Mouse (Mus musculus): ENCODE results near the gene Tbc1d8b.
"Not testable (repeated sequence)": the region's sequence is repeated elsewhere in the genome, so short reads cannot be mapped to it uniquely, and the experiment has no call there.

Tbc1d8b gene

DNA sequence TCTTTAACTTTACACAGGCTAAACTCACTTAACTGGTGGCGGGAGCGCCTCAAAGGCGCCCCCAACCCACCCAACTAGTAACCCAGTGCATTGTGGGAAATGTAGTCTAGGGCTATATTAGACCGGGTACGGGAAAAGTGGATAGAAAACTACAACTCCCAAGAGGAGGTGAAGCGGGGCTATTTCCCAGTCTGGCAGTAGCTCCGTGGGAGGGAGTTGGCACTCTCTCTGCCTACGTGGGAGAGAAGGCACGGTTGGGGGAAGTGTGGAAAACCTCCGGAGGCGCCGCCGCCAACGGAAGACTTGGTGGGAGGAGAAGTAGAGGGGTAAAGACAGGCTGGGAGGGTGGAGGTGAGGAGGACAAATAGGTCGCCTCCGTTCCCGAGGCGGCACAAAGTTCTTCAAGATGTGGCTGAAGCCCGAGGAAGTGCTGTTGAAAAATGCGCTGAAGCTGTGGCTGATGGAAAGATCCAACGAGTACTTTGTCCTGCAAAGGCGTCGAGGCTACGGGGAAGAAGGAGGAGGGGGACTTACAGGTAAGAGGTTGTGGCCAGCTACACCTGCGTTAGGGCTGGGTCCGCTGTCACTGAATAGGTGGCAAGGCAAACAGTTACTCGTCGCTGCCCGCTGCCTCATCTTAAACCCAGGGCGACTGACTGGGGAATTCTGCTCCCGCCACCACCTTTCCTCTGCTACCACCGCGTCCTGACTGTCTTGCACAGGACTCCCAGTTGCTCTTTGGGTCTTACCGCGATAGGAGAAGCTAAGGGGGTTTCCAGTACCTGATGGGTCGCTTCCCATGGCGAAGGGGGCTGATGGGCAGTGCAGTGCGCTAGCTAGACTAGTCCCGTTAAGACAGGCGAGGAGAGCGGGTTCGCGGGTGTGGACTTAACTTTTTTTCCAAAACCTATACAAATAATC is at the start of gene Tbc1d8b:
Tbc1d8b (plus strand) TSS at position 222 of the 921 bp plus-strand sequence.
- DNase-seq (ENCODE audit: low spot score in 2 of 2): peak; percentile 53 to 59

DNA sequence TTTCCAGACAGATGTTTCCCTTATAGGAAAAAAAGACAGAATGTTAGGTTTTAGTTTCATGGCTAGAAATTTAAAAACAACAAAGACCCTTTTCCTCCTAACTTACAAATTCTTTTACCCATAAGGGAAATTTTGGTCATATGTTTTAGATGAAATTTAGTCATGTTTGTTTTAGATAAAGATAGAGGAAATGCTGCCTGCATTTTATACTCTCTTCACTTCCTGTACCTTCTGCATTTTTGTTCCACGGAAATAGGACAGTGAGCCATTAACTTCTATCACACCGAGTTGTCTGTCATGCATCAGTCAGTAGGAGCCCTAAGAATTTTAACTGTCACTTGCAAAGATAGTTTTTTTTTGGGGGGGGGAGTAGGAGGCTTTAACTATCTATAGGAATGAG is 45.1 kb upstream of the Tbc1d8b start:
- no peak for DNase-seq (ENCODE audit: low spot score in 2 of 2)

DNA sequence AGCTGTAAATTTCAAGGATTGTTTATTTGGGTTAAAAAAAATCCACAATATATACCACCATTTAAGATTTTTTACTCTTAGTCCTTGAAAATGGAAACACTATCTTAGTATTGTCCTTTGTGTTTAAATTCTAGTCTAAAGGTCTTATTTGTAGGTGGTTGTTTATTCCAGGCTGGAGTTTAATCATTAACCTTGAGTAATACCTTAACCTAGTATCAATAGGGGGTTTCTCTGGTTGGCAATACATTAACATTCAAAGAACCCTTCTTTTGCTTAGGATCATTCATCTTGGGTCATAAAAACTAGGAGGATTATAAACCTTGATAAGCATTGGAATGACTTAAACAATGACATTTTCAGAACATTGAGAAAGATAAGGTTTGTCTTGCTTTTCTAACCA is 44.4 kb upstream of the Tbc1d8b start:
- DNase-seq (ENCODE audit: low spot score in 2 of 2): no peak

DNA sequence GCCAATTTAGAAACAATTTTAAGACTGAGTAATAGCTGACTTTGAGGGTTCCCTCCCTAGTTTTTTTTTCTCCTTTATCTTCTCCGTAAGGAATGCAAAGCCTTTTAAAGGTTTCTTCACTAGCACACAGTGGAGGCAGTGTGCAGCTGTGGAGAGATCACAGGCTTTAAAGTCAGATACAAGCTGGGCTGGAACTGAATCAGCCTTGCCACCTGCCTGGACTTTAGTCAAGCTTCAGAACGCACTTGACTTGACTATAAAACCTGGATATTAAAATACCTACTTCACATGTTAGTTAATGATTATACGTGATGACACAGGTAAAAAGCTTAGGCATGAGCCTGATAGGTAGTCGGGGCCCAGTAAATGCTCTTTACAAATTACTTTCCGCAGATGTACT is 32.6 kb upstream of the Tbc1d8b start:
- no peak for DNase-seq (ENCODE audit: low spot score in 2 of 2)

DNA sequence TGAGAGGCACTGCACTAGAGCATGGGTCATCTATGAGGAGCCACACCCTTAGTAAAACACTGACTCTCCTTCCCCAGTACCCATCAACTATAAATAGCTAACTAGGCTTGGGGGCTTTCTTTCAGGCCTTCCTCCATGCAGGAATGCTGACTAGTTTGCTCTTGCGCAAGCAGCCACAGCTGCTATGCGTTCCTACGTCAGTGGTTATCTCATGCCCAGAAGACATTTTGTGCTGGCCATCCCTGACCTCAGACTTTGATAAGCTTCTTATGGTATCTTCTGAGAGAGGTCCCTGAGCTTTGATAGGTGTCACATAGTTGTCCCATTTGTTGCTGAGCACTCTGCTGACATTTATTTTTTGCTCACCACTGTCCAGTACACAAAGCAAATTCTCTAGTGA is 31.5 kb upstream of the Tbc1d8b start:
- DNase-seq (ENCODE audit: low spot score in 2 of 2): no peak

DNA sequence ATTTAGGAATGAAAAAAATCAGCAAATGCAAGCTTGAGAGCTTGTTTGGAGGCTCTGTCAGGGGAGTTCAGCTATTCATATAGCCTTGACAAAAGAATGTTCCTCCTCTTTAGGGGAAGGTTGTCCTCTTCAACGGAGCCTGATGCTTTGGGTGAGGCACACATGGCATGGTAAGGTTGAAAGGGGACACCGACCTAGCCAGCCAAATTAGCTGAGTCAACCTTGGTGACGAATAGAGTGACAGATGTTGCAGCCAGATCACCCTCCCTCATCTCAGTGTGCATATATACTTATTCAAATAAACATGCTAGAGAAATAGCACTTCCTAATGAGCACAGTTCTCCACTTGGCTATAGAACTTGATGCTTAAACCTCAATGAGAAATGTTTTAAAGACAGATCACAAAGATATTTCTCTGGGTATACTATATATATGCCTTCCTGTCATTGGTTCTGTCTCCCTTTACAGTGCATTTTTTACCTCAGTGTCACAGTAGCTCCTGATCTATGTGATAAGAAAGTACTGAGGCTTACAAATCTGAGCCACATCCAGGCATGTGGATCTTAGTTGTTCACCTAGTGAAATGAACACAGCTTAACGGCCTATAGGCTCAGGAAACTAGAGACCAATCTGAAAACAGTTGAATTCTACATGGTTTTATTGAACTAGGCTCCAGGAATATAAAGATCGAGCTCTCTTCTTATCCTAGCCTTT is 30.3 kb upstream of the Tbc1d8b start:
- DNase-seq (ENCODE audit: low spot score in 2 of 2): no peak

DNA sequence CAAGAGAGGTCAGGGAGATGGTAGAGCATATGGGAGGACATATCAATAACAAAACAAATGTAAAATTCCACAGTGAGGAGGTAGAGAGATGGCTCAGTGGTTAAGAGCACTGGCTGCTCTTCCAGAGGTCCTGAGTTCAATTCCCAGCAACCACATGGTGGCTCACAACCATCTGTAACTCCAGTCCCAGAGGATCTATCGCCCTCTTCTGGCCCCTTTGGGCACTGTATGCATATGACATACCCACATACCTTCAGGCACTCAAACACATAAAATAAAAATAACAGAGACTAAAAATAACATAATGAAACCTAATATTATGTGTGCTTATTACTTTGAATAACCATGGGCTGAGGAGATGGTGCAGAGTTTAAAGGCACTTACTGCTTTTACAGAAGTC is 22.7 kb upstream of the Tbc1d8b start:
- no peak for DNase-seq (ENCODE audit: low spot score in 2 of 2)

DNA sequence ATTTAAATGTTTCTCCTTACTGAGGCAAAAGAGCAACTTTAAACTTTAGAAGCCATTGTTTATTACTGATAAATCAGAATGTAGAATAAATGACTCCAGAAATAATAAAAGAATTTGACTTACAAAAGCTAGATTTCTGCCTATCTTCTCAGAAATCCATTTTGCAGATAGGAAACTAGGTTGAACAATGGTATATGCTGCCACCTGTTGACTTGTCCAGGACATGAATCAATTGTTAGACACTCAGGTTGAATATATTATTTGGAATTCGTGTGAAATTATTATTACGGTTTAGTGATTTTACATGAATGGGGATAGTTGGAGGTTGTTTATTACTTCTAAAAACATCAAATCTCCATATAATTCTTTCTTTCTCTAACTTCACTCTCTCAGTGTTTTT is 19.0 kb upstream of the Tbc1d8b start:
- DNase-seq (ENCODE audit: low spot score in 2 of 2): no peak

DNA sequence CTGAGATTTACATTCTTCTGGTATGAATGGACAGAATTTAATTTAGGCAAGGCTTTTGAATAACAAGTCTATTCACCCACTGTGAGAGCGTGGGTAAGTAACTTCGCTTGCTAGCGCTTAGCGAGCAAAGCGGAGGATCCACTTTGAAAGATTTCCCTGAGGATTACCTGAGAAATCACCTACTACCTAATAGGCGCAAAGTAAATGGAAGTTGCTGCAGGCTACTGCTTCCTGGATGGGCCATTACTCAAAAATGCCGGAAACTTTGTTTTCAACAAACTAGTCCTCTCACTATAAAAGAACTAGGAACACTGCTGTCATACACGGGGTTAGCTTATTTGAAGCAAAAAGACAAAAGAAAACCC is 404 bp upstream of the Tbc1d8b start:
- DNase-seq (ENCODE audit: low spot score in 2 of 2): no peak

DNA sequence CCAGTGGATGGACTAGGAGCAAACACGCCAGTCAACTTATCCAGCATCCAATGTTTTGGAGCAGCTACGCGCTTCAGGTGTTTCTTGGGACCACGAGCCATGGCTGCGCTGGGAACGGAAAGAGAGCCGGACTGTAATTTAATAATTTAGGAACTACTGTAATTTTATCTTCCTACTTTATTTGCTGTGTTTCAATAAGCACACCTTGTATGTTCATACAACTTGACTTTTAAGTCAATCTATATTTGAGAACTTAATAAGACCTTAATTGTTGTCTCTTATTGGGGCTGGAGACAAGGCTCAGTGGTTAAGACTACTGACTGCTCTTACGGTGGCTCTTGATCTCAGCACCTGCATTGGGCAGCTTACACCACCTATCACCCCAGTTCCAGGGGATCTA is 29.6 kb downstream of the Tbc1d8b start, which contains the start of gene Gm15013:
Gm15013 (minus strand) TSS at position 101 of the 400 bp plus-strand sequence.
- no peak for DNase-seq (ENCODE audit: low spot score in 2 of 2)

DNA sequence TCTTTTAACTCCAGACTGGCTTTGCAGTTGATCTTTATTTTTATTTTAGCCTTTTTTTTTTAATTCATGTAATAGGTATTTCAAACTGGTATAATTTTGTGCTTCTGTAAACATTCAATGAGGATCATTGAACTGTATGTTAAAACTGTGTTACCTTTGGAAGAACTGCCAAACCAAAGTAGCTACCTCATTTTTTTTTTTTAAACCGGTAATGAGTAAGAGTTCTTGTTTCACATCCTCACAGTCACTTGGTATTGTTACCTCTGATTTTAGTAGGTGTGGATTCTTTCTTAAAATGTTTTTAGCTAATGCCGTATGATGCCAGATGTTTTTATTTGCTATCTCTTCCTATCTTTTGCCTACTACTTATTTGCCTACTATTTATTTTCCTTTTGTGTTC is 37.6 kb downstream of the Tbc1d8b start:
- DNase-seq (ENCODE audit: low spot score in 2 of 2): no peak

DNA sequence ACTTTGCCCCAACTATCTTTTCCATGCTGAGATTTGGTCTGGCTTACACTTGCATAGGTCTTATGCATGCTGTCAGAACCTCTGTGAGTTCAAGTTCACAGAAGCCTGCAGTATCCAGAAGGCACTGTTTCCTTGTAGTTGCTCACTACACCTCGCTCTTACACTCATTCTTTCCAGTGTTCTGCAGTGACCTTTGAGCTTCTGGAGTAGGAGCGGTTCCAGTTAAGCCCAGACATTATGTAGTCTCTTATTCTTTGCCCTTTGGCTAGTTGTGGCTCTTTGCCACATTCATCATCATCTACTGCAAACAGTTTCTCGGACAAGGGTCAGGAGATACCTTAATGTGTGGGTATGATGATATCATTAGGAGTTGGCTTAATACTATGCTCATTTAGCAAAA is 45.7 kb downstream of the Tbc1d8b start:
- DNase-seq (ENCODE audit: low spot score in 2 of 2): no peak

DNA sequence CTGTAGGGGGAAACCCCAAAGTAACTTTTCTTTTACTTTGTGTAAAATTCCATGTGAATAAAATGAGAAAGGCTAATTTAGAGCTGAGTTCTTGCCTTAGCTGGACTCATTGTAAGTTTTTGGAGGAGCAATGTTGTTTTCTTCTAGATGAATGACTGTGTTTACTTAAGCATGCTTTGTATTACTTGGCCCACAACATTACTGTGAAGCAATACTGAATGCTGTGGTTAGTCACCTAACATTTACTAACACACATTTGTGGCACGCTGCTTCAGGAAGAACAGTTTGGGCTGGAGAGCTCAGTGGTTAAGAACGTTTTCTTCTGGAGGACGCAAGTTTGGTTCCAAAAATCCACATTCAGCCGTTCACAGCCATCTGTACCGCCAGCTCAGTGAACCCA is 52.3 kb downstream of the Tbc1d8b start:
- DNase-seq (ENCODE audit: low spot score in 2 of 2): no peak

DNA sequence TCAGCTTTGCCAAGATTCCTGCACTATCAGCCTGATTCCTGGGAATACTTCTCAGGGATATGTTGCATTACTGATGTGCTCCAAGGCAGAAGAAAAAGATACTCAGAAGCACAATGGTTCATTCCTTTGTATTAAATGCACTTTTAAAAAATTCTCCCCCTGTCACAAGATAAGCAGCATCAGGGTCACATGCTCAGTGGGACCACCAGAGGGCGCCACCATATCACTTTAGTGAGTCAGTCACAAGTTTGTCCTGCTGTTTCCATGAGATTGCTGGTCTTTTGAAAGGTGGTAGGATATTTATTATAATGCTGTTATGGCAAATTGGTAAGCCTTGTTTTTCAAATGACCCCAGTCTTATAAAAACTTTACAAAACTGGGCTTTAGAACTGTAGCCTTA is 67.1 kb downstream of the Tbc1d8b start:
- DNase-seq (ENCODE audit: low spot score in 2 of 2): peak in 1 of 2 experiments; percentile 22

DNA sequence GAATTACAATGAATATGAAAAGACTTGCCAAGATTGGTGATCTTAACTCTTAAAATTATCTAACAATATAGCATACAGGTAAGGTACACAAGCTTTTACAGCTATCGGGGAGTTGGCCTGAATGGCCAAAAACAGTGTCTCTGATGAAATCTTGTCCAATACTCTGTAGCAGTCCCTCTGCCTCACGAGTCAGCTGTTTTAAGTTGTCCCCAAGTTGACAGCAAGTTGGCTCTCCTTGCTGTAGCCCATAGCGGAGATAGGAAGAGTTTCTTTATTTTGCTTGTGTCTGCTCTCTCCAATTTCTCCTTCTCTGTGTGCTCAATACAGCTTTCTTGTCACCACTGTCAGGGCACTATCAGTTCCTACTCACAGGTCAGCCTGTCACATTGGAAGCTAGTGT is 73.8 kb downstream of the Tbc1d8b start:
- DNase-seq (ENCODE audit: low spot score in 2 of 2): not testable (repeated sequence)

DNA sequence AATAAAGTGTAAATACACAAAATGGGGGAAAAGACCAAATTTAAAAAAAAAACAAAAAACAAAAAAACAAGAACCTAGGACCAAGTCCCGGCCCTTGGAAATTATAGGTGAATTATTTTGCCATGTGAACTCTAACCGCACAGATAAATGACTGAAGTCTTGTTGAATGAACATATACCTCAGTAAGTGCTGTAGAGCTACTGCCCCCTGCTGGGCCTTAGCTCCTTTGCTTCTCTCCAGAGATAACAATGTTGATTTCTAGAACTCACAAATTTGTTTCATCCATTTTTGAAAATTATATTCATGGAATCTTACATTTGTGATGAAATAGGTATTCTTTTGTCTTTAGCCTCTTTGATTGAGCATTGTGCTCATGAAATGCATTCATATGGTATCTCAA is 77.8 kb downstream of the Tbc1d8b start:
- DNase-seq (ENCODE audit: low spot score in 2 of 2): no peak

DNA sequence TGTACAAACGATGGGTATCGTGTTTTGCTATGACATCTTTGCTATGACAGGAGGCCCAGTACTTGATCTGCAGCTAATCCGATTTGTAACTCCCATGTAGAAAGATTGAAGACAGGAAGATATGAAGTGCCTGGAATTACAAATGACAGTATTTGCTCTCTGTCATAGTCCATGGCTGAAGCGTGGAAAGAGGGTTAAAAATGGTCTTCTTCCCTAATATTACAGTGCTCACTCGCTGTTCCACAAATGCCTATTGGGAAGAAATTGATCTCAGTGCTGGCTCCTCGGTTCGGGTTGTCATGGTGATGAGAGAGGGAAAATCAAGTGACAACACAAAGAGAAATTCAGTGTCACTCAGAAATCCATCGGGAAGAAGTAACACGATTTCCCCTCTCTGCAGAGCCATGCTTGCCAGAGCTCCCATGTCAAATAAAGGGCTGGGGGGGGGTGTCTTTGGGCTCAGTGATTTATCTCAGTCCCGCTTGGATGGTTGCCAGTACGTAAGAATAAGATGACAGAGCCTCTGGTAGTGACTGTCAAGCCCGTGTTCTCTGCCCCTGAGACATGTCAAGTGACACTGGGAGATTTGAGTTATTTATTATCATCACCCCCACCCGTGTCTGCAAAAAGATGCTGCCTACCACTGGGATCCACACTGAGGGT is 85.3 kb downstream of the Tbc1d8b start:
- DNase-seq (ENCODE audit: low spot score in 2 of 2): no peak

DNA sequence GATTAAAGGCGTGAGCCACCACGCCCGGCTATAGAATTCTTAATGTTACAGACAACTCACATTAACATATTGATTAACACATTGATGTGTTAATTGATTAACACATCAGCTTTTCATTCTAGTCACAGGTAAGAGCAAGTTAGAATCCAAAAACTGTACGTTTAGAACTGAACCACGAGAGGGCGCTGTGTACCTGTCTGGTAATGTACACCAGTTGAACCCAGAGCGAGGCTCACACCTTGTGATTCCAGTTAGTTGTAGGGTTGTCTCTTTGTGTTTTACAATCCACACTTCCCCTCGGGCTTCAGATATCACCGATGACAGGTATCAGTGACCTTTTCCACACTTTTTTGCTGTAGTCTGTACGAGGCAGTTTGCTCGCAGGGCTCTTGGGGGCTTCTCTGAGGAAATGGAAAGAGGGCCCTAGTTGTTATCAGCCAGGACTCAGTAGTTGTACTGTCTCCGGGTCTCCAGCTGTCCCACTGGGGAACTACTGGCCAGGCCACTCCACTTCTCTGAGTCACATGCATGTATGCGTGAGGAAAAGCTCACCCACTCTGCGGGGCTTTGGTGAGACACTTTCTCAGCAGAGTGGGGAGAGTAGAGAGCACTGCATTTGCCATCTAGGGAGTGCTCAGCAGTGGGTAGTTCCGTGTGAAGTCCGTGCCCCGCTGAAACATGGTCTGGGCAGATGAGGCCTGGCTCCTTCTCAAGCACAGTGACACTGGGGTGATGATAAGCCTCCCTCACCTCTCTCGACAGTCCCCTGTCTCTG is 89.7 kb downstream of the Tbc1d8b start:
- DNase-seq (ENCODE audit: low spot score in 2 of 2): peak in 1 of 2 experiments; percentile 13

DNA sequence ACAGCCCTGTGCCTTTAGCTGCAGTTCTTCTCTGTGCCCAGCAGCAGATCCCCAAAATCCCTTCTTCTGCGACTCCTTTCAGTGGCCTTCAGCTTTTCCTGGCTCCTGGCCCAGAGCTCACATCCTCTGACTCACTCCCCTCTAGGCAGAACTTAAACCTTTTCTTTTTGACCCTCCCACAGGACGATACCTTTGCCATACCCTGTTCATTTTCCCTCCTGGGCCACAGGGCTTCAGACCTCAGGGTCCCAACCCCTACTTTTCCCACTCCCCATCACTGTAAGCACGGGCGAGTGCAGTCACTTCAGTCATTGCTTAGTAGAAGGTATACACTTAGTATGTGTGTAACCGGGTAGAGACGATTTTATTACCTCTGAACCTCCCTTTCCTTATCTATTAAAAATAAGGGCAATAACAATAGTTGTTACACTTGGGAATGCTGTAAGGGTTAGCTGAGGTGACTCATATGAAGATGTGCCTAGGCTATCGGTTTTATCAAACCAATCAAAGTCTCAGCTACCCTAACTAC is 90.4 kb downstream of the Tbc1d8b start:
- no peak for DNase-seq (ENCODE audit: low spot score in 2 of 2)

DNA sequence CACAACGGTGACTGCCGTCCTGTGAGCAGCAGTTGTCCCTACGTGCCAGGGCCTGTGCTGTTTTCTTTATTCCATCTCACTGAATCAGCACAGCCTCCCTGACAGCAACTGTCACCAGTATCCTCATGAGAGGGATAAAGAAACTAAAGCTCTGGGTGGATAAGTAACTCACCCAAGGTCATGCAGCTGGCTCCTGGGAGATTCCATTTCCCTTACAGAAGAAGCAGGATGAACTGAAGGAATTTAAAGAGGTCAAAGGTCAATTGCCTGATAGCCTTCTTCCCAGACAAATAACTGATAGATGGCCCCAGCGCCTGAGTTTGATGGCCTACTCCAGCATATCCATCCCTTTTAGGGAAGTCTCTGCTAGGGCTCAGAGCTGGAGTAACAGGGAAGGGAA is 92.6 kb downstream of the Tbc1d8b start:
- DNase-seq (ENCODE audit: low spot score in 2 of 2): no peak

DNA sequence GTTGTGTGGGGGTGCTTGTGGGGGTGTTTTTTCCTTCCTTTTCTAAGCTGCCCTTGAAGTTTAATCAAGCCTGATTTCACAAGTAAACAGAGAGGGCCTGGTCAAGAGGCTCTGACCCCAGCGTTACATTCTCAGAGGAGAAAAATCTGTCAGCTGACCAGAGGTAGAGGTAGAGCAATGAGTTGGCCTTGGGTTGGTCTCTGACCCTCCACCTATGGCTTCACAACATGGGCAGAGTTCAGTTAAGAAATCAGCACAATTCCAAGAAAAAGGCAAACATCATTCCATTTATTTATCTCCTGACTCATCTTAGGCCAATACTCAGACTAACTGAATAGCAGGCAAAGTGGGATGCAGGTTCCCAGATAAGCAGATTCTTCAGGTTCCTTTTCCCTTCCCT is 94.1 kb downstream of the Tbc1d8b start:
- no peak for DNase-seq (ENCODE audit: low spot score in 2 of 2)
